Mouse (Mus musculus): ENCODE data around the gene Osbp2. TPM values are rescaled to one million over a fixed set of nuclear protein-coding genes. Genes with fewer than 3 reads are reported as not detected.

Gene Osbp2
- polyA plus RNA-seq, 1 experiment from 2014 or later, result 0.93 TPM

GRCm38 (mm10) chr11:3829736-3830135, 34.0 kb downstream of the Osbp2 start:
- H3K4me3 ChIP-seq (ENCODE audit: low read depth, low read length), result no peak overlapping the region
- no peak overlapping the region for H3K4me2 ChIP-seq (ENCODE audit: low read depth, low read length)
- H3K9me3 ChIP-seq (ENCODE audit: control insufficient read depth, low read length), result no peaks in the 10 kb centered on the region
- no peaks in the 10 kb centered on the region for H3K27me3 ChIP-seq (replicated peaks; ENCODE audit: control insufficient read depth, insufficient read depth, low read length)
- 88% methylated on average over 5 of the region's 5 CpGs for WGBS
- no peaks in the 10 kb centered on the region for H3K36me3 ChIP-seq (ENCODE audit: control insufficient read depth, insufficient read depth, low read length)
- no peak overlapping the region for H3K27ac ChIP-seq (replicated peaks; ENCODE audit: low read depth, low read length)
- ATAC-seq (ENCODE audit: low read depth) (no peak), DNase-seq (ENCODE audit: low spot score) (no peak)
- no peak overlapping the region for H3K9ac ChIP-seq (ENCODE audit: low read depth, low read length)
- H3K4me1 ChIP-seq (ENCODE audit: control insufficient read depth, insufficient read depth, low read length), result no peaks in the 10 kb centered on the region

DNA sequence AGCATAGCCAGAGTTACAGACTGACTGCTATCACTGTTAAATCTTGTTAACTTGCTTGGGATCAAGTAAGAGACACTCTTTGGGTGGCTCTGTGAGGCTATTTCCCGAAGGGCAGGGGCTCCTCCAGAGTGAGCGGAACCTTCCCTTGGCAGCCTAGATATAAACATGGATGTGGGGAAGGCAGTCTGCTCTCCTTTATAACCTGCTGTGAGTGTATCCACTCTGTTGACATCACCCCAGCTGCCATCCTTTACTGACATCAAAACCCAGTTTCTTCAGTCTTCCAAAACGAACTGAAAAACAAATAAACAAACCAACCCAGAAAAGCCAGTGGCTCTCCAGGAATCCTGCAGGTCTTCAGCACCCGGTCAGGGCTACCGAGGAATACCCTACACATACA, 39.6 kb downstream of the Osbp2 start:
- WGBS, result 63% methylated on average over 5 of the region's 5 CpGs
- Histone ChIP-seq H3K4me2 (ENCODE audit: low read depth, low read length) (no peak overlapping the region), H3K9ac (ENCODE audit: low read depth, low read length) (no peak overlapping the region), H3K27me3 (replicated peaks; ENCODE audit: control insufficient read depth, insufficient read depth, low read length) (no peaks in the 10 kb centered on the region), H3K4me3 (ENCODE audit: low read depth, low read length) (no peak overlapping the region), H3K9me3 (ENCODE audit: control insufficient read depth, low read length) (no peaks in the 10 kb centered on the region), H3K36me3 (ENCODE audit: control insufficient read depth, insufficient read depth, low read length) (no peaks in the 10 kb centered on the region), H3K27ac (replicated peaks; ENCODE audit: low read depth, low read length) (no peak overlapping the region), H3K4me1 (ENCODE audit: control insufficient read depth, insufficient read depth, low read length) (peaks cover 8% of the 10 kb centered on the region; the same call in 1 of the 2 replicates)
- DNase-seq (ENCODE audit: low spot score) (no peak), ATAC-seq (ENCODE audit: low read depth) (no peak)

GRCm38 (mm10) chr11:3823378-3823777, 40.3 kb downstream of the Osbp2 start:
- Histone ChIP-seq H3K4me2 (ENCODE audit: low read depth, low read length) (no peak overlapping the region), H3K27me3 (replicated peaks; ENCODE audit: control insufficient read depth, insufficient read depth, low read length) (no peaks in the 10 kb centered on the region), H3K27ac (replicated peaks; ENCODE audit: low read depth, low read length) (no peak overlapping the region), H3K4me3 (ENCODE audit: low read depth, low read length) (no peak overlapping the region), H3K36me3 (ENCODE audit: control insufficient read depth, insufficient read depth, low read length) (no peaks in the 10 kb centered on the region), H3K9ac (ENCODE audit: low read depth, low read length) (no peak overlapping the region), H3K4me1 (ENCODE audit: control insufficient read depth, insufficient read depth, low read length) (peaks cover 8% of the 10 kb centered on the region; the same call in 1 of the 2 replicates), H3K9me3 (ENCODE audit: control insufficient read depth, low read length) (no peaks in the 10 kb centered on the region)
- ATAC-seq (ENCODE audit: low read depth) (no peak), DNase-seq (ENCODE audit: low spot score) (no peak)
- 33% methylated on average over 2 of the region's 2 CpGs for WGBS

- Histone ChIP-seq H3K4me1 (ENCODE audit: control insufficient read depth, insufficient read depth, low read length) (peaks cover 4% of the 10 kb centered on the region; the same call in 1 of the 2 replicates), H3K4me3 (ENCODE audit: low read depth, low read length) (no peak overlapping the region), H3K4me2 (ENCODE audit: low read depth, low read length) (no peak overlapping the region), H3K36me3 (ENCODE audit: control insufficient read depth, insufficient read depth, low read length) (no peaks in the 10 kb centered on the region), H3K27ac (replicated peaks; ENCODE audit: low read depth, low read length) (no peak overlapping the region), H3K9ac (ENCODE audit: low read depth, low read length) (no peak overlapping the region), H3K9me3 (ENCODE audit: control insufficient read depth, low read length) (no peaks in the 10 kb centered on the region), H3K27me3 (replicated peaks; ENCODE audit: control insufficient read depth, insufficient read depth, low read length) (no peaks in the 10 kb centered on the region)
- 18% methylated on average over 4 of the region's 4 CpGs for WGBS
- peak; percentile 16 for DNase-seq (ENCODE audit: low spot score)
- no peak for ATAC-seq (ENCODE audit: low read depth)
Observed at GRCm38 (mm10) chr11:3817986-3818758, 45.5 kb downstream of the Osbp2 start.

DNA sequence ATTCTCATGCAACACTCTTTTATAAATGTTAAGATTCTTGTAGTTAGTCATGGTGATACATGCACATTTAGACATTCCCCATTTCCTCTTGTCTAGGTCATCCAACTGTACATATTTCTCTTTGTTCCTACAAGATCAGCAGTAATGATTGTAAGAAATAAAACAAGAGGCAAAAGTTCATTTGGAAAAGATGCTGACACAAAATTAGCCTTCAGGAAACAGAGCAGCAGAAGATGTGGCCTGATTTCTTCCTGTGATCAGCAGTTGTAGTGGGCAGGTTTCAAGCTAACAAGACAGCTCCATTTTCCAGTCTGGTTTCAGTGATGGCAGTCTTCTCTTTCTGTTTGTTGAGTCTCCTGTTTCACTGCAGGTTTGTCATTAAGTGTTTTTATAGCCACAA, 47.8 kb downstream of the Osbp2 start:
- Histone ChIP-seq H3K36me3 (ENCODE audit: control insufficient read depth, insufficient read depth, low read length) (no peaks in the 10 kb centered on the region), H3K4me1 (ENCODE audit: control insufficient read depth, insufficient read depth, low read length) (no peaks in the 10 kb centered on the region), H3K4me3 (ENCODE audit: low read depth, low read length) (no peak overlapping the region), H3K4me2 (ENCODE audit: low read depth, low read length) (no peak overlapping the region), H3K27ac (replicated peaks; ENCODE audit: low read depth, low read length) (no peak overlapping the region), H3K27me3 (replicated peaks; ENCODE audit: control insufficient read depth, insufficient read depth, low read length) (no peaks in the 10 kb centered on the region), H3K9ac (ENCODE audit: low read depth, low read length) (no peak overlapping the region), H3K9me3 (ENCODE audit: control insufficient read depth, low read length) (no peaks in the 10 kb centered on the region)
- DNase-seq (ENCODE audit: low spot score) (no peak), ATAC-seq (ENCODE audit: low read depth) (no peak)

DNA sequence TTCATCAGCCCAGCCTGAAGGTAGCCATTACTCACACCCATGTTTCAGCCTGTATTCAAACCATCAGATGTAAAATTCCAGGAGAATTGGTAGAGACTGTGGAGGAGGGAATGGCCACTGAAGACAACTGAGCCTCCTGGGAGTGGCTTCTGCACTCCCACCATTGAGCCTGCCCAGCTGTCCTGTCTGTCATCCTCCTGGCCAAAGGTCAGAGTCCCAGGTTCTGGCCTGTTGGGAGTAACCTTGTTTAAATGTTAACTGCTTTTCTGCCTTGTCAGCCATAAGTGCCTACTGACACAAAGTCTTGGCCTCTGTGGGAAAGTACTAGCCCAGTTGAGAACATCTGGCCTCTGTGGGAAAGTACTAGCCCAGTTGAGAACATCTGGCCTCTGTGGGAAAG, 50.4 kb downstream of the Osbp2 start:
- Histone ChIP-seq H3K4me3 (ENCODE audit: low read depth, low read length) (no peak overlapping the region), H3K9ac (ENCODE audit: low read depth, low read length) (no peak overlapping the region), H3K27me3 (replicated peaks; ENCODE audit: control insufficient read depth, insufficient read depth, low read length) (no peaks in the 10 kb centered on the region), H3K4me2 (ENCODE audit: low read depth, low read length) (no peak overlapping the region), H3K36me3 (ENCODE audit: control insufficient read depth, insufficient read depth, low read length) (no peaks in the 10 kb centered on the region), H3K4me1 (ENCODE audit: control insufficient read depth, insufficient read depth, low read length) (no peaks in the 10 kb centered on the region), H3K9me3 (ENCODE audit: control insufficient read depth, low read length) (no peaks in the 10 kb centered on the region), H3K27ac (replicated peaks; ENCODE audit: low read depth, low read length) (no peak overlapping the region)
- ATAC-seq (ENCODE audit: low read depth) (no peak), DNase-seq (ENCODE audit: low spot score) (no peak)

- Histone ChIP-seq H3K9me3 (ENCODE audit: control insufficient read depth, low read length) (no peaks in the 10 kb centered on the region), H3K4me3 (ENCODE audit: low read depth, low read length) (no peak overlapping the region), H3K36me3 (ENCODE audit: control insufficient read depth, insufficient read depth, low read length) (no peaks in the 10 kb centered on the region), H3K4me2 (ENCODE audit: low read depth, low read length) (no peak overlapping the region), H3K4me1 (ENCODE audit: control insufficient read depth, insufficient read depth, low read length) (no peaks in the 10 kb centered on the region), H3K27me3 (replicated peaks; ENCODE audit: control insufficient read depth, insufficient read depth, low read length) (no peaks in the 10 kb centered on the region), H3K9ac (ENCODE audit: low read depth, low read length) (no peak overlapping the region), H3K27ac (replicated peaks; ENCODE audit: low read depth, low read length) (no peak overlapping the region)
- 29% methylated on average over 3 of the region's 3 CpGs for WGBS
- DNase-seq (ENCODE audit: low spot score) (peak; percentile 7), ATAC-seq (ENCODE audit: low read depth) (no peak)
Observed at GRCm38 (mm10) chr11:3808162-3808561, 55.5 kb downstream of the Osbp2 start.

- H3K27me3 ChIP-seq (replicated peaks; ENCODE audit: control insufficient read depth, insufficient read depth, low read length), result no peaks in the 10 kb centered on the region
- no peaks in the 10 kb centered on the region for H3K9me3 ChIP-seq (ENCODE audit: control insufficient read depth, low read length)
- H3K4me1 ChIP-seq (ENCODE audit: control insufficient read depth, insufficient read depth, low read length), result no peaks in the 10 kb centered on the region
- no peak overlapping the region for H3K4me3 ChIP-seq (ENCODE audit: low read depth, low read length)
- ATAC-seq (ENCODE audit: low read depth) (no peak), DNase-seq (ENCODE audit: low spot score) (peak; percentile 13)
- H3K36me3 ChIP-seq (ENCODE audit: control insufficient read depth, insufficient read depth, low read length), result no peaks in the 10 kb centered on the region
- H3K4me2 ChIP-seq (ENCODE audit: low read depth, low read length), result no peak overlapping the region
- WGBS, result 22% methylated on average over 3 of the region's 3 CpGs
- no peak overlapping the region for H3K9ac ChIP-seq (ENCODE audit: low read depth, low read length)
- no peak overlapping the region for H3K27ac ChIP-seq (replicated peaks; ENCODE audit: low read depth, low read length)
Observed at GRCm38 (mm10) chr11:3805362-3805761, 58.3 kb downstream of the Osbp2 start.

DNA sequence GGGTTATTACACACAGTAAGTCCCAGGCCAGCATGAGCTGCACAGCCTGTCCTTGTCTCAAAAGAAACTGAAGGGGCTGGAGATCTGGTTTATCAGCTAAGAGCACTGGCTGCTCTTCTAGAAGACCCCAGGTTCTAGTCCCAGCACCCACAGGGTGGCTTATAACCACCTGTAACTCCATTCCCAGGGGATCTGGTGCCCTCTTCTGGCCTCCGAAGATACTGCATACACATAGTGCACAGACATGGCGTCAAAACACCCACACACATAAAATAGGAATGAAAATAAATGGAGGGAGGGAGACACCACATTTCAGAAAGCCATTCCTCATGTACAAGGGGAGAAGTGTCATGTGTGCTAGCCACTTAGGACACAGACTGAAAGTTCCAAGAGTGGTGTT, 59.1 kb downstream of the Osbp2 start:
- DNase-seq (ENCODE audit: low spot score), result no peak
- H3K27me3 ChIP-seq (replicated peaks; ENCODE audit: control insufficient read depth, insufficient read depth, low read length), result no peaks in the 10 kb centered on the region
- no peak overlapping the region for H3K4me3 ChIP-seq (ENCODE audit: low read depth, low read length)
- H3K4me1 ChIP-seq (ENCODE audit: control insufficient read depth, insufficient read depth, low read length), result no peaks in the 10 kb centered on the region
- H3K27ac ChIP-seq (replicated peaks; ENCODE audit: low read depth, low read length), result no peak overlapping the region
- no peak overlapping the region for H3K9ac ChIP-seq (ENCODE audit: low read depth, low read length)
- ATAC-seq (ENCODE audit: low read depth), result no peak
- 94% methylated on average over 2 of the region's 2 CpGs for WGBS
- H3K4me2 ChIP-seq (ENCODE audit: low read depth, low read length), result no peak overlapping the region
- no peaks in the 10 kb centered on the region for H3K9me3 ChIP-seq (ENCODE audit: control insufficient read depth, low read length)
- H3K36me3 ChIP-seq (ENCODE audit: control insufficient read depth, insufficient read depth, low read length), result no peaks in the 10 kb centered on the region
